Mouse (Mus musculus): ENCODE results near the gene Rbm38. TPM values are rescaled to one million over a fixed set of nuclear protein-coding genes. Genes with fewer than 3 reads are reported as not detected.
A peak's percentile ranks its signal among the peaks of the same experiment; 100 is the strongest.

Gene Rbm38
- total and polyA plus RNA-seq, 2 experiments from 2014 or later: 119 to 135 TPM

- no peaks in the 10 kb centered on the region for H3K9me3 ChIP-seq (replicated peaks; ENCODE audit: control insufficient read depth, low read length)
- H3K36me3 ChIP-seq (replicated peaks; ENCODE audit: control insufficient read depth, insufficient read depth, low read length): no peaks in the 10 kb centered on the region
- no peak for TF ChIP-seq EP300 (IDR thresholded peaks at IDR 0.05; ENCODE audit: low read depth)
- TF ChIP-seq CTCF (IDR thresholded peaks at IDR 0.05; ENCODE audit: low read depth): no peak
- H3K4me3 ChIP-seq (ENCODE audit: low read depth, low read length): no peak overlapping the region
- H3K4me1 ChIP-seq (ENCODE audit: control insufficient read depth, insufficient read depth): peaks cover 51% of the 10 kb centered on the region
- peak overlapping the region; percentile 90 for H3K27ac ChIP-seq (ENCODE audit: low read depth)
- peak overlapping the region; percentile 44; the same call in 1 of the 2 replicates for H3K9ac ChIP-seq (replicated peaks; ENCODE audit: low read depth, low read length)
- ATAC-seq (ENCODE audit: insufficient read depth, low read depth): peak; percentile 13
- WGBS: 29% methylated on average over 15 of the region's 15 CpGs
- no peak for DNase-seq (ENCODE audit: low spot score)
- peak overlapping the region; percentile 24 for H3K4me2 ChIP-seq (ENCODE audit: low read depth, low read length)
- H3K27me3 ChIP-seq (ENCODE audit: control insufficient read depth, insufficient read depth, low read length): no peaks in the 10 kb centered on the region
These were observed 26.4 kb downstream of the Rbm38 start for GRCm38 (mm10) chr2:173046582-173047297.

- H3K27me3 ChIP-seq (ENCODE audit: control insufficient read depth, insufficient read depth, low read length): no peaks in the 10 kb centered on the region
- H3K4me3 ChIP-seq (ENCODE audit: low read depth, low read length): no peak overlapping the region
- TF ChIP-seq CTCF (IDR thresholded peaks at IDR 0.05; ENCODE audit: low read depth): no peak
- TF ChIP-seq EP300 (IDR thresholded peaks at IDR 0.05; ENCODE audit: low read depth): no peak
- H3K27ac ChIP-seq (ENCODE audit: low read depth): peak overlapping the region; percentile 34; the same call in 1 of the 2 replicates
- H3K9me3 ChIP-seq (replicated peaks; ENCODE audit: control insufficient read depth, low read length): no peaks in the 10 kb centered on the region
- 79% methylated on average over 5 of the region's 5 CpGs for WGBS
- ATAC-seq (ENCODE audit: insufficient read depth, low read depth) (no peak), DNase-seq (ENCODE audit: low spot score) (no peak)
- H3K4me1 ChIP-seq (ENCODE audit: control insufficient read depth, insufficient read depth): peaks cover 53% of the 10 kb centered on the region
- H3K36me3 ChIP-seq (replicated peaks; ENCODE audit: control insufficient read depth, insufficient read depth, low read length): no peaks in the 10 kb centered on the region
- no peak overlapping the region for H3K9ac ChIP-seq (replicated peaks; ENCODE audit: low read depth, low read length)
- no peak overlapping the region for H3K4me2 ChIP-seq (ENCODE audit: low read depth, low read length)
These were observed 27.2 kb downstream of the Rbm38 start for GRCm38 (mm10) chr2:173047471-173047870.

- H3K36me3 ChIP-seq (replicated peaks; ENCODE audit: control insufficient read depth, insufficient read depth, low read length): no peaks in the 10 kb centered on the region
- H3K9ac ChIP-seq (replicated peaks; ENCODE audit: low read depth, low read length): no peak overlapping the region
- no peak overlapping the region for H3K4me2 ChIP-seq (ENCODE audit: low read depth, low read length)
- H3K27ac ChIP-seq (ENCODE audit: low read depth): 0 out of 2 replicates have a peak overlapping the region, but pooled peaks have one; percentile 34
- 56% methylated on average over 17 of the region's 17 CpGs for WGBS
- no peak for ATAC-seq (ENCODE audit: insufficient read depth, low read depth)
- H3K4me1 ChIP-seq (ENCODE audit: control insufficient read depth, insufficient read depth): peaks cover 59% of the 10 kb centered on the region
- H3K27me3 ChIP-seq (ENCODE audit: control insufficient read depth, insufficient read depth, low read length): no peaks in the 10 kb centered on the region
- H3K9me3 ChIP-seq (replicated peaks; ENCODE audit: control insufficient read depth, low read length): no peaks in the 10 kb centered on the region
- no peak for TF ChIP-seq CTCF (IDR thresholded peaks at IDR 0.05; ENCODE audit: low read depth)
- no peak for TF ChIP-seq EP300 (IDR thresholded peaks at IDR 0.05; ENCODE audit: low read depth)
- H3K4me3 ChIP-seq (ENCODE audit: low read depth, low read length): no peak overlapping the region
- no peak for DNase-seq (ENCODE audit: low spot score)
These were observed 27.9 kb downstream of the Rbm38 start for GRCm38 (mm10) chr2:173048041-173048745.

GRCm38 (mm10) chr2:173049231-173049630 is 28.9 kb downstream of the Rbm38 start:
- ATAC-seq (ENCODE audit: insufficient read depth, low read depth): no peak
- Histone ChIP-seq H3K9ac (replicated peaks; ENCODE audit: low read depth, low read length) (no peak overlapping the region), H3K9me3 (replicated peaks; ENCODE audit: control insufficient read depth, low read length) (no peaks in the 10 kb centered on the region), H3K27ac (ENCODE audit: low read depth) (peak overlapping the region; percentile 32; the same call in 1 of the 2 replicates), H3K4me2 (ENCODE audit: low read depth, low read length) (no peak overlapping the region), H3K36me3 (replicated peaks; ENCODE audit: control insufficient read depth, insufficient read depth, low read length) (no peaks in the 10 kb centered on the region), H3K4me1 (ENCODE audit: control insufficient read depth, insufficient read depth) (peaks cover 54% of the 10 kb centered on the region), H3K4me3 (ENCODE audit: low read depth, low read length) (no peak overlapping the region), H3K27me3 (ENCODE audit: control insufficient read depth, insufficient read depth, low read length) (no peaks in the 10 kb centered on the region)
- WGBS: 50% methylated on average over 3 of the region's 3 CpGs
- TF ChIP-seq EP300 (IDR thresholded peaks at IDR 0.05; ENCODE audit: low read depth): no peak
- no peak for TF ChIP-seq CTCF (IDR thresholded peaks at IDR 0.05; ENCODE audit: low read depth)
- DNase-seq (ENCODE audit: low spot score): no peak

- Histone ChIP-seq H3K27ac (ENCODE audit: low read depth) (peak overlapping the region; percentile 32), H3K36me3 (replicated peaks; ENCODE audit: control insufficient read depth, insufficient read depth, low read length) (no peaks in the 10 kb centered on the region), H3K9me3 (replicated peaks; ENCODE audit: control insufficient read depth, low read length) (no peaks in the 10 kb centered on the region), H3K27me3 (ENCODE audit: control insufficient read depth, insufficient read depth, low read length) (no peaks in the 10 kb centered on the region), H3K9ac (replicated peaks; ENCODE audit: low read depth, low read length) (no peak overlapping the region), H3K4me3 (ENCODE audit: low read depth, low read length) (no peak overlapping the region), H3K4me2 (ENCODE audit: low read depth, low read length) (no peak overlapping the region), H3K4me1 (ENCODE audit: control insufficient read depth, insufficient read depth) (peaks cover 48% of the 10 kb centered on the region)
- peak; percentile 15; the same call in 1 of the 2 replicates for ATAC-seq (ENCODE audit: insufficient read depth, low read depth)
- 46% methylated on average over 6 of the region's 6 CpGs for WGBS
- no peak for DNase-seq (ENCODE audit: low spot score)
- TF ChIP-seq CTCF (IDR thresholded peaks at IDR 0.05; ENCODE audit: low read depth): peak; percentile 21; the same call in 1 of the 2 replicates
- no peak for TF ChIP-seq EP300 (IDR thresholded peaks at IDR 0.05; ENCODE audit: low read depth)
These were observed 29.5 kb downstream of the Rbm38 start for GRCm38 (mm10) chr2:173049817-173050216.
